Comparison of ENCODE assay signal across 18 mouse cellular contexts in genomic region chrX:158627390-158627789, GRCm38 (mm10).
DNase-seq lines count a peak whose midpoint lies in the region; ATAC-seq lines count a peak whose summit lies in the region.
"Had no signal": no experiment of that assay in that cellular context is flagged by ENCODE, and none has a peak within 500 bp of the region (broad histone marks: within the 10 kb centered on the region; RNA-seq: fewer than 3 reads in every experiment).

No protein-coding gene starts in this region.

- no peak for DNase-seq in frontal cortex, postnatal 36 days (ENCODE audit: low spot score in 2 of 2)
- DNase-seq in brain, adult 2 months (ENCODE audit: low read depth, low spot score): peak; percentile 45
- no peak for DNase-seq in heart, postnatal 4 days
- DNase-seq: adrenal gland, adult 2 months; adrenal gland, adult 8-10 months; adrenal gland, postnatal 10 days; adrenal gland, postnatal 14 days; adrenal gland, postnatal 25 days; adrenal gland, postnatal 36 days; B cell, adult 2 months; cerebellum, adult 11 months; cerebellum, adult 11-12 months; cerebellum, adult 18-20 months; cerebellum, adult 2 months had no signal

- peak; percentile 96 for ATAC-seq in frontal cortex, adult (ENCODE audit: low TSS enrichment)
- ATAC-seq: activated CD4-positive, CD25-positive, alpha-beta regulatory T cell, adult 4 months; CD4-positive, CD25-positive, alpha-beta regulatory T cell, adult 4 months; Patski had no signal
